Mouse (Mus musculus) forebrain, postnatal 0 days (tissue): ENCODE measurements around the gene Tcte2. TPM values are rescaled to one million over a fixed set of nuclear protein-coding genes. Genes with fewer than 3 reads are reported as not detected.
A peak's percentile ranks its signal among the peaks of the same experiment; 100 is the strongest.

ENCODE experiments used
- ATAC-seq: fragments of 200-750 bp; cut with Nextera tagmentation; 2 replicates; pipeline ENCODE4 v1.8.0; 2017; ENCODE audit warnings: mild to moderate bottlenecking, moderate library complexity
- DNase-seq: peaks from one replicate; pipeline ENCODE4 v3.0.0-alpha.2; 2015
- H3K27ac ChIP-seq: fragments of 300-500 bp; sonication (generic); 2 replicates; pipeline ENCODE4 v1.5.1; 2014; ENCODE audit warnings: low read depth, mild to moderate bottlenecking, antibody characterized with exemption, low read length, moderate library complexity, mixed read lengths
- H3K27me3 ChIP-seq: fragments of 300-500 bp; sonication (generic); 2 replicates; pipeline ENCODE4 v1.6.1; 2014; ENCODE audit warnings: mild to moderate bottlenecking, low read length, mixed read lengths; ENCODE audit not compliant: insufficient read depth
- H3K36me3 ChIP-seq: fragments of 300-500 bp; sonication (generic); 2 replicates; pipeline ENCODE4 v1.6.1; 2014; ENCODE audit warnings: mild to moderate bottlenecking, moderate library complexity; ENCODE audit not compliant: insufficient read depth
- H3K4me1 ChIP-seq: fragments of 300-500 bp; sonication (generic); 2 replicates; pipeline ENCODE4 v1.6.1; 2014; ENCODE audit warnings: antibody characterized with exemption; ENCODE audit not compliant: insufficient read depth
- H3K4me2 ChIP-seq: fragments of 300-500 bp; sonication (generic); 2 replicates; pipeline ENCODE4 v1.6.1; 2014; ENCODE audit warnings: low read depth, mild to moderate bottlenecking, moderate library complexity
- H3K4me3 ChIP-seq: fragments of 300-500 bp; sonication (generic); 2 replicates; pipeline ENCODE4 v1.5.1; 2014; ENCODE audit warnings: low read depth, low read length, mixed read lengths
- H3K9ac ChIP-seq: fragments of 300-500 bp; sonication (generic); 2 replicates; pipeline ENCODE4 v1.6.1; 2014; ENCODE audit warnings: mild to moderate bottlenecking
- H3K9me3 ChIP-seq: fragments of 300-500 bp; sonication (generic); 2 replicates; pipeline ENCODE4 v1.6.1; 2016; ENCODE audit warnings: low read length
- CTCF ChIP-seq: sonication (generic); IDR thresholded peaks from 2 replicates; pipeline ENCODE4 v1.5.1; 2016; ENCODE audit warnings: antibody characterized with exemption, control low read depth, low read depth
- WGBS: fragments of 180-500 bp; shearing (Covaris S2); extraction: QIAGEN DNeasy Blood & Tissue Kit; methylation state at CpG from one replicate; pipeline ENCODE4 v1.1.7; 2014; 5-methylcytosine and 5-hydroxymethylcytosine counted together
- polyA plus RNA-seq: library from polyadenylated mRNA; unstranded; fragments of >200 nt; fragmentation: Nextera tagmentation; extraction: Ambion mirVana; gene quantifications from 2 replicates; pipeline ENCODE4 v1.2.1, GENCODE M21; 2015
- total RNA-seq: library from RNA; depleted of rRNA; stranded (reverse); fragments of >200 nt; gene quantifications from 2 replicates; pipeline ENCODE4 v1.2.3, GENCODE M21; 2014

The Tcte2 gene
- total and polyA plus RNA-seq, 2 experiments from 2014 or later = 10.7 to 22.9 TPM

DNA sequence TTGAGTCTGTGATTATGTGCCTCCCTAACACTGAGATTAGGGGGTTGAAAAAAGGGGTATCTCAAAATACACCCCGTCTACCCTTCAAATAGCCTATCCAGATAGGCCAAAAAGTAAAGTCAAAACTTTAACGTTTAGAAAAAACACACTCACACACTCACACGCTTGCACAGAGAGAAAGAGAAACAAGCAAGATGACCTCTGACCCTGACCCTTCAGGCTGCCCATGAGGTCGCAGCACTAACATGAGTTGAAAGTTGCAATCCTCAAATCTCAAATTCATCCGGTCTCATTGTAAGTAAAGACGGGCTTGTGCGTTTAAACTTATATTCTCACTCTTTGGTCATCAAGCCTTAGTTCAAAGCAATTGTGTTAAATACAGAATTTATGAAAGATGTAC, 77.4 kb downstream of the Tcte2 start:
- WGBS = 69% methylated on average over 7 of the region's 7 CpGs
- ATAC-seq = no peak
- no peaks in the 10 kb centered on the region for H3K36me3 ChIP-seq
- peaks cover 7% of the 10 kb centered on the region; the same call in 1 of the 2 replicates for H3K4me1 ChIP-seq
- H3K9ac ChIP-seq = no peak overlapping the region
- TF ChIP-seq CTCF = no peak
- no peak overlapping the region for H3K4me2 ChIP-seq
- no peaks in the 10 kb centered on the region for H3K9me3 ChIP-seq
- no peaks in the 10 kb centered on the region for H3K27me3 ChIP-seq
- H3K4me3 ChIP-seq = no peak overlapping the region
- no peak for DNase-seq
- H3K27ac ChIP-seq = no peak overlapping the region

DNA sequence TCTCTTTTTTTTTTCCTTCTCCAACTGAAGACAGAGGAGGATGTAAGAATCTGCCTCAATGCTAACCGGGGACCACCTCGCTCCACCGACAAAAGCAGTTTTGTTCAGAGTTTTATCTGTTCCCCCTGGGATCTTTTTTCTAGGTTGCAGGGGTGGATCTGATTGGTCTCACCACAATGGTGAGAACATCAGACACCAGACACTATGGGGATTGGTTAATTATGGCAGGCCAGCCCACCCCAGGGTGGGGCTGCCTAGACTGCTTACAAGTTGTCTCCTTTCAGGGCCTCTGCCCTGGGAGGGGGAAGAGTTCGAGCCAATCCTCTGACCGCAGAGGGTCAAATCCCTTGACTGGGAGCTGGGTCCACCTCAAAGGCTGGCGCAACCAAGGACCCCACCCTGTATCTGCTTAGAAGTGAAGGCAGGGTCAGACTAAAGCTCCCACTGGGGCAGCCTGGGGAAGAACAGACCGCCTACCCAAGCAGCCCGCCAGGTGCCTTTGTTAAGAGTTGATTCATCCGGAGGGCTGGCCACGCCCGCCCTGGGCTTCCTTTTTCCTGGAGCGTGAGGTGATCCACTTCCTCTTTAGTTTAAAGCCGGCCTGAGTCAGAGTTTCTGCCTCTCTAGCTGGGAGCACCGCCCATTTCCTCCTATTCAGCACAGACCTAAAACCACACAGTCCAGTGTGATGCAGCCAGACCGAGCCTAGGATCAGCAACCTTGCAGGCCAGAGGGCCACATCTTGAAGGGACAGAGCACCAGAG, 78.0 kb downstream of the Tcte2 start:
- Histone ChIP-seq H3K9ac (no peak overlapping the region), H3K27me3 (no peaks in the 10 kb centered on the region), H3K9me3 (no peaks in the 10 kb centered on the region), H3K36me3 (no peaks in the 10 kb centered on the region), H3K4me2 (peak overlapping the region; percentile 21; the same call in 1 of the 2 replicates), H3K4me1 (peaks cover 7% of the 10 kb centered on the region; the same call in 1 of the 2 replicates), H3K4me3 (peak overlapping the region; percentile 9; the same call in 1 of the 2 replicates), H3K27ac (peak overlapping the region; percentile 62)
- no peak for TF ChIP-seq CTCF
- DNase-seq (peak; percentile 46), ATAC-seq (peak; percentile 61)
- 20% methylated on average over 15 of the region's 15 CpGs for WGBS

DNA sequence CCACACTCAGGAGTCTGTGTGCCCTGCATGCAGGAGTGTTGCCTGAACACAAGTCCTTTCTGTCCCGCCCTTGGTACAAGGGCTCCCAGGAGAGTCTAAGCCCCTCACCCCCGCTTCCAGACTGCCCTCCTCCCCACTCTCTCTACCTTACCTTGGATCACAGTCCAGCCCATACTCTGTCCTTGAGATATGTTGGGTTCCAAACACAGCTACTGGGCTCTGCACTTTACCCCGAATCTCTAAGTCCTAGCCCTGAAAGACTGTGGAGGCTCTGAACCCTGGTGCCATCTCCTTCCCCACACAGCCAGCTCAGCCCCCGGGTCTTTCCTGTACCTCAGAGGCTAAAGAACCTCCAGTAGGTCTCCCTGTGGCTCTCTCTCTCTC, 78.6 kb downstream of the Tcte2 start:
- H3K4me2 ChIP-seq = peak overlapping the region; percentile 21
- peak overlapping the region; percentile 62 for H3K27ac ChIP-seq
- TF ChIP-seq CTCF = no peak
- peak overlapping the region; percentile 9; the same call in 1 of the 2 replicates for H3K4me3 ChIP-seq
- H3K27me3 ChIP-seq = no peaks in the 10 kb centered on the region
- peaks cover 12% of the 10 kb centered on the region for H3K4me1 ChIP-seq
- 19% methylated on average over 4 of the region's 4 CpGs for WGBS
- no peaks in the 10 kb centered on the region for H3K9me3 ChIP-seq
- H3K9ac ChIP-seq = no peak overlapping the region
- ATAC-seq (no peak), DNase-seq (no peak)
- no peaks in the 10 kb centered on the region for H3K36me3 ChIP-seq

DNA sequence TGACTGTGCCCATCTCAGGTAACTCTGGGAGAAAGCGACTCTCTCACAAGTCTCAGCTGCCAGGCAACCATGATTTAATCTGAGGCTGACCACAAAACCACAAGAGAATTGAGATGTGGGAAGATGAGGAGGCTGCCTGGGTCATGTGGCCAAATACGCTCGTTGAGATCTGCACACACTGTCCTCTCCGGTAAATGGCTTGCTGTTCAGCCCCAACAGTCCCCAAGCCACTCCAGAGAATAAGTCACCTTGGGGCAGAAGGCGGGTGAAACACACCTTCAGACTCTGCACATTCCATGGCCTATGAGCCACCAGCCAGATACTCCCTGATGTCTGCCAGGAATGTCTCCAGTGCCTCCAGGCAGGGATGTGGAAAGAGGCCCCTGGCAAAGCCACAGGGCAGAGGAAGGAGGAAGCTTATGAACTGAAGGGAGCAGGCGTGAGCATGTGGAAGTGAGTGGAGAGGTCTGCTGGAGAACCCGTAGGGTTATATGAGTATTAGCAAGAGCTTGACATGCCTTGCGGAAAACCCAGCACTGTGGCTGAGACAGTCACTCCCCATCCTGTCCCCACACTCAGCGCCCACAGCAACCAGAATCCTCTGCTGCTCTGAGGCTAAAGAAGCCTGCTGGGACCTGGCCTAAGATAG, 79.1 kb downstream of the Tcte2 start:
- ATAC-seq (no peak), DNase-seq (no peak)
- Histone ChIP-seq H3K36me3 (no peaks in the 10 kb centered on the region), H3K27me3 (no peaks in the 10 kb centered on the region), H3K4me3 (peak overlapping the region; percentile 9; the same call in 1 of the 2 replicates), H3K9me3 (no peaks in the 10 kb centered on the region), H3K4me1 (peaks cover 15% of the 10 kb centered on the region), H3K9ac (no peak overlapping the region), H3K4me2 (peak overlapping the region; percentile 21), H3K27ac (peak overlapping the region; percentile 62; the same call in 1 of the 2 replicates)
- WGBS = 49% methylated on average over 9 of the region's 9 CpGs
- no peak for TF ChIP-seq CTCF

DNA sequence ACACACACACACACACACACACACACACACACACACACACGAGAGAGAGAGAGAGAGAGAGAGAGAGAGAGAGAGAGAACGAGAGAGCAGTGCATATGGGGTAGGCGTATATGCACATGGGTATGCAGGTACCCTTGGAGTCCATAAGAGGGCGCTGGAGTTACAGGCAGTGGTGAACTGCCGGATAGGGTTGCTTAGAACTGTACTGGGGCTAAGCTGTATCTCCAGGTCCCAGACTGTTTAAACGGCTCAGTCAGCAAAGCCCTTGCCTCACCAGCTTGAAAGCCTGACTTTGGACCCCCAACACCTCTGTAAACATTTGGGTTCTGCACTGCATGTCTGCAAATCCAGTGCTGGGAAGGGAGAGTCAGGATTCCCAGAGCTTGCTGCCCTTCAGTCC, 79.9 kb downstream of the Tcte2 start:
- no peak overlapping the region for H3K4me3 ChIP-seq
- 92% methylated on average over 5 of the region's 6 CpGs for WGBS
- H3K4me2 ChIP-seq = 0 out of 2 replicates have a peak overlapping the region, but pooled peaks have one; percentile 21
- H3K9ac ChIP-seq = no peak overlapping the region
- TF ChIP-seq CTCF = peak; percentile 60
- H3K4me1 ChIP-seq = peaks cover 16% of the 10 kb centered on the region
- ATAC-seq = no peak; the same call in 1 of the 2 replicates
- DNase-seq = peak; percentile 41
- no peaks in the 10 kb centered on the region for H3K27me3 ChIP-seq
- H3K9me3 ChIP-seq = no peaks in the 10 kb centered on the region
- H3K36me3 ChIP-seq = no peaks in the 10 kb centered on the region
- 0 out of 2 replicates have a peak overlapping the region, but pooled peaks have one; percentile 62 for H3K27ac ChIP-seq

DNA sequence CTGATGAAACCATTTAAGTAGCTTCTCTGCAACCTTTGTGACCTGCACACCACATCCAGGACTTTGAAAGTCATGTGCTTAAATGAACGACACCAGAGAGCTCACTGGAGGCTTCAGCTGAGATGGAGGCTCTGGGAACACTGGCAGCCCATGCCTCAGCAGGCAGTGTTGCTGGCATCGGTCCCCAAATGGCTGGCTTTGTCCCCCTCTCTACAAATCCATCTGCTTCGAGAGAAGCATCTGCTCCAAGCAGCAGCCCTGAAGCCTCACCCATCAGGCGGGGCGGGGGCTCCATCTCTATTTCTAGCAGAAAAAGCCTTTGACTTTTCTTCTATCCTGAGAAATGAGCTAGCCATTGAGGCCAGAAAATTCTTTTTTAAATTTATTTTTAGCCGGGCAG, 80.5 kb downstream of the Tcte2 start:
- peak; percentile 78 for ATAC-seq
- Histone ChIP-seq H3K27ac (peak overlapping the region; percentile 75), H3K27me3 (no peaks in the 10 kb centered on the region), H3K36me3 (no peaks in the 10 kb centered on the region), H3K4me3 (no peak overlapping the region), H3K9ac (no peak overlapping the region), H3K9me3 (no peaks in the 10 kb centered on the region), H3K4me1 (peaks cover 19% of the 10 kb centered on the region), H3K4me2 (peak overlapping the region; percentile 13; the same call in 1 of the 2 replicates)
- DNase-seq = peak; percentile 89
- WGBS = 42% methylated on average over 6 of the region's 6 CpGs
- no peak for TF ChIP-seq CTCF

DNA sequence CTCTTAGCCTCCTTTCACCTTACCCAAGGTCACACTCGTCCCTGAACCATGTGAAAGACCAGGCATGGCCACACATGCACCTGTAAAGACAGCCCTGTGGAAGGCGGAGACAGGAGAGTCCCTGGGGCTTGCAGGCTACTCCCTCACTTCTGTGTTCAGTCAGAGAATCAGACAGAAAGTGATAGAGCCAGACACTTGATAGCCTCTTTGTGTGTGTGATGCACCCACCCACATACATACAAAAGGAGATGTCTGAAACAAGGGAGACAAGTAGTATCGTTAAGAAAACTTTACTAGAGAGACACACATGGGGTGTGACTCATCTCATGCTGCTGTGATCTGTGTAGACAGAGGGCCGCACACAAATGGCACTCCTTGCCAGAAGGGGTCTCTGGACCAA, 81.3 kb downstream of the Tcte2 start:
- 50% methylated on average over 4 of the region's 4 CpGs for whole genome bisulfite sequencing
- Histone ChIP-seq H3K36me3 (no peaks in the 10 kb centered on the region), H3K4me1 (peaks cover 19% of the 10 kb centered on the region), H3K4me2 (no peak overlapping the region), H3K27ac (peak overlapping the region; percentile 75), H3K9ac (no peak overlapping the region), H3K4me3 (no peak overlapping the region), H3K27me3 (no peaks in the 10 kb centered on the region), H3K9me3 (no peaks in the 10 kb centered on the region)
- DNase-seq (peak; percentile 40), ATAC-seq (no peak)
- 0 out of 2 replicates have a peak, but pooled peaks have one; percentile 16 for TF ChIP-seq CTCF
